Mouse (Mus musculus): Measurements from ENCODE around the gene Zswim4.

GRCm38 (mm10) chr8:84189603-84190002, 47.3 kb downstream of the Zswim4 start:
- no peak for TF ChIP-seq MAFK (IDR thresholded peaks at IDR 0.05; ENCODE audit: insufficient read depth, low read depth, low read length)
- no peak for TF ChIP-seq CHD2 (IDR thresholded peaks at IDR 0.05; ENCODE audit: low read depth, low read length)
- no peak for TF ChIP-seq ZC3H11A (IDR thresholded peaks at IDR 0.05; ENCODE audit: borderline replicate concordance, low read depth, low read length)

Measured in ES-E14 (cell line).